Mouse (Mus musculus): Measurements from ENCODE around the gene Tmem231. TPM values are rescaled to one million over a fixed set of nuclear protein-coding genes. Genes with fewer than 3 reads are reported as not detected.
"Not testable (repeated sequence)": the region's sequence is repeated elsewhere in the genome, so short reads cannot be mapped to it uniquely, and the experiment has no call there.

The Tmem231 gene
- polyA plus RNA-seq, 1 experiment from 2014 or later, result 6.7 TPM

DNA sequence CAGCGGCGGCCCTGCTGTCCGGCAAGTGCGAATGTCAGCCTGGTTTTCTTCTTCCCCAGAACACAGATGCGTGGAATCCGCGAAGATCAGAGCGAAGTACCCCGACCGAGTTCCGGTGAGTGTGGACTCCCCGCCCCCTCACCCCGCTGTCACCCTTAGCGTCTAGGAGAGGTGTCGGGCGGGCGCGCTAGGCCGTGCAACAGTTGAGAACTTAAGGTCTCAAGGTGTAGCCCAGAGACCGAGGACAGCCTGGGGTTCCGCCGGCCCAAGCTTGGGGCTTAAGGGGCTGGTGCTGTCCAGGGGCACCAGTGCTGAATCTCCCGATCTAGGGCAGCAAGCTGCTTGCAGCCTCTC is 7.4 kb upstream of the Tmem231 start:
- DNase-seq (ENCODE audit: low spot score) (peak; percentile 49), ATAC-seq (replicated peaks; ENCODE audit: low FRiP score) (peak; percentile 19; the same call in 1 of the 2 replicates)
- WGBS, result under 1% methylated on average over 23 of the region's 23 CpGs
- peaks cover 8% of the 10 kb centered on the region; the same call in 1 of the 2 replicates for H3K36me3 ChIP-seq (ENCODE audit: control insufficient read depth, insufficient read depth, low read length)
- no peaks in the 10 kb centered on the region for H3K9me3 ChIP-seq (ENCODE audit: control insufficient read depth, low read length)
- peak overlapping the region; percentile 99 for H3K4me3 ChIP-seq (ENCODE audit: low read depth, low read length)
- H3K27ac ChIP-seq (ENCODE audit: low read depth, low read length), result peak overlapping the region; percentile 73; the same call in 1 of the 2 replicates
- H3K4me2 ChIP-seq, result peak overlapping the region; percentile 95
- peak overlapping the region; percentile 92 for H3K9ac ChIP-seq (ENCODE audit: low read depth, low read length)
- H3K4me1 ChIP-seq (replicated peaks; ENCODE audit: control insufficient read depth, insufficient read depth, low read length), result peaks cover 13% of the 10 kb centered on the region
- H3K27me3 ChIP-seq (replicated peaks; ENCODE audit: control insufficient read depth, insufficient read depth, low read length), result no peaks in the 10 kb centered on the region

DNA sequence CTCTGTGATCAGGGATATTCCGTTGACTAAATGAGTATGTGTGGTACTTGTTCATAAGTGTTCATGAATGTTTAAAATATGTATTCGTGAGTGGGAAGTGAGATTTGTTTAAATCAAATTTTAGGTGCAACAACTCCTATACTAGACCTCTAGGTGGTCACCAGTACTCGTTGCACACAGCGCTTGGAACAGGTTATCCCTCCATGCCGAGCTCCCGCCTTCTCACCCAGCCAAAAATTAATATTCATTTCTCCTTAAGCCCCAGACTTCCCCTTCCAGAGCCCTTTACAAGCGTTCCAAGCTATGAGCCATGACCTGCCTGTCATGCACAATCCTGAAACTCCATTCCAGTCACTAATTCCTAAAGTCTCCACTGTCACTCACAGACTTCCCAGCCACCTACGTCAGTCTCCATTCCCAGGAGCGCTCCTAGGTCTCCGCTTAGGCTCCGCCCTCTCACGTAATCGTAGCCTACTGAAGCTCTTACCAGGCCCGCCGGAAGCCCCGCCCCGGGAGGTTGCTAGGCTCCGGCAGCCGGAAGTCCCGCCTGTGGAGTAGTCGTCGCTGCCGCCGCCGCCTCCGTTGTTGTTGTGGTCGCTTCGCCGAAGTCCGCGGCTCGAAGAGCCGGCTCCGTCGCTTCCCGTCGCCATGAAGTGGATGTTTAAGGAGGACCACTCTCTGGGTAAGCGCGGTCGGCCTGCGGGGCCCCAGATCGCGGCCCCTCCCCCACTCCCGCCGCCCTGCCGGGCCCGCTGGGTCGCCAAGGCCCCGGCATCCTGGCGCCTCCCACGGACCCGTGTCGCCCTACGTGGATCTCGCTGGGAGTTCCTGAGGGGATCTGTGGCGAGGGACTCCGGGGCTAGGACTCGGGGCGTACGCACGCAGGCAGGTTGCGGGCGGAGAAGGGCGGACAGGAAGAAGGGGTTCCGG is 6.8 kb upstream of the Tmem231 start, which contains the start of gene Gabarapl2:
Gene Gabarapl2, plus strand, starts transcription at position 533 of the 930 bp plus-strand sequence.
- Histone ChIP-seq H3K4me3 (ENCODE audit: low read depth, low read length) (peak within 1 kb of the TSS; percentile 99), H3K4me2 (peak within 1 kb of the TSS; percentile 95), H3K27me3 (replicated peaks; ENCODE audit: control insufficient read depth, insufficient read depth, low read length) (no peaks in the 10 kb centered on the region), H3K9ac (ENCODE audit: low read depth, low read length) (peak within 1 kb of the TSS; percentile 92), H3K27ac (ENCODE audit: low read depth, low read length) (peak within 1 kb of the TSS; percentile 73), H3K4me1 (replicated peaks; ENCODE audit: control insufficient read depth, insufficient read depth, low read length) (peaks cover 13% of the 10 kb centered on the region), H3K36me3 (ENCODE audit: control insufficient read depth, insufficient read depth, low read length) (peaks cover 7% of the 10 kb centered on the region; the same call in 1 of the 2 replicates), H3K9me3 (ENCODE audit: control insufficient read depth, low read length) (no peaks in the 10 kb centered on the region)
- DNase-seq (ENCODE audit: low spot score), result peak; percentile 92
- ATAC-seq (replicated peaks; ENCODE audit: low FRiP score), result peak; percentile 95
- WGBS, result under 1% methylated on average over 65 of the region's 65 CpGs

GRCm38 (mm10) chr8:111939516-111940142 is 5.9 kb upstream of the Tmem231 start:
- Histone ChIP-seq H3K27me3 (replicated peaks; ENCODE audit: control insufficient read depth, insufficient read depth, low read length) (no peaks in the 10 kb centered on the region), H3K9me3 (ENCODE audit: control insufficient read depth, low read length) (no peaks in the 10 kb centered on the region), H3K4me3 (ENCODE audit: low read depth, low read length) (peak overlapping the region; percentile 99), H3K4me1 (replicated peaks; ENCODE audit: control insufficient read depth, insufficient read depth, low read length) (peaks cover 13% of the 10 kb centered on the region), H3K27ac (ENCODE audit: low read depth, low read length) (peak overlapping the region; percentile 73), H3K9ac (ENCODE audit: low read depth, low read length) (peak overlapping the region; percentile 92), H3K4me2 (peak overlapping the region; percentile 95), H3K36me3 (ENCODE audit: control insufficient read depth, insufficient read depth, low read length) (peaks cover 2% of the 10 kb centered on the region; the same call in 1 of the 2 replicates)
- ATAC-seq (replicated peaks; ENCODE audit: low FRiP score) (peak; percentile 82), DNase-seq (ENCODE audit: low spot score) (peak; percentile 61)
- 9% methylated on average over 10 of the region's 10 CpGs for WGBS

DNA sequence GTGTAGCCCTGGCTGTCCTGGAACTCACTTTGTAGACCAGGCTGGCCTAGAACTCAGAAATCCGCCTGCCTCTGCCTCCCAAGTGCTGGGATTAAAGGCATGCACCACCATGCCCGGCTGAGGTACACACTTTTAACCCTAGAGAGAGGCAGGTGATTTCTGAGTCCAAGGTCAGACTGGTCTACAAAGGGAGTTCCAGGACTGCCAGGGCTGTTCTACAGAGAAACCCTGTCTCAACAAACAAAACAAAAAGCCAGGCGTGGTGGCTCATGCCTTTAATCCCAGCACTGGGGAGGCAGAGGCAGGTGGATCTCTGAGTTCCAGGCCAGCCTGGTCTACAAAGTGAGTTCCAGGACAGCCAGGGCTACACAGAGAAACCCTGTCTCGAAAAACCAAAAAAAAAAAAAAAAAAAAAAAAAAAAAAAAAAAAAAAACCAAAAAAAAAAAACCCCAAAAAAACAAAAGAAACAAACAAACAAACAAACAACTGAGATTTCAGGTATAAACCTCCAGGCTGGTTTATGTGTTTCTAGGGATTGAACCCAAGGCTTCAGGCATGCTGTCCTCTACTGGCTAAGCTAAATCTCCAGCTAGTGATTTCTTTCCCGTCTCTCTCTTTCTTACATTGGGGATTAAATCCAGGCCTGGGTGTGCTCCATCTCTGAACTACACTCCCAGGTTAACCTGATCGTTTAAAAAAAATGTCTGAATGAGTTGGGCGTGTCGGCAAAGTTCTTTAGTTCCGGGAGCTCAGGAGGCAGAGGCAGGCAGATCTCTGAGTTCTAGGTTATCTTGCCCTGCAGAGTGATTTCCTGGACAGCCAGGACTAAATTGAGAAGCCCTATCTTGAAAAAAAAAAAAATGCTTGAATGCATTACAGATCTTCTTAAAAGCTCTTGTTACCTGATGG is 4.7 kb upstream of the Tmem231 start:
- not testable (repeated sequence) for H3K4me2 ChIP-seq; H3K27me3 ChIP-seq (replicated peaks; ENCODE audit: control insufficient read depth, insufficient read depth, low read length); H3K36me3 ChIP-seq (ENCODE audit: control insufficient read depth, insufficient read depth, low read length); H3K9ac ChIP-seq (ENCODE audit: low read depth, low read length); H3K27ac ChIP-seq (ENCODE audit: low read depth, low read length); H3K9me3 ChIP-seq (ENCODE audit: control insufficient read depth, low read length); ATAC-seq (replicated peaks; ENCODE audit: low FRiP score); DNase-seq (ENCODE audit: low spot score); H3K4me3 ChIP-seq (ENCODE audit: low read depth, low read length)
- peaks cover 13% of the 10 kb centered on the region for H3K4me1 ChIP-seq (replicated peaks; ENCODE audit: control insufficient read depth, insufficient read depth, low read length)
- WGBS, result 84% methylated on average over 8 of the region's 9 CpGs

DNA sequence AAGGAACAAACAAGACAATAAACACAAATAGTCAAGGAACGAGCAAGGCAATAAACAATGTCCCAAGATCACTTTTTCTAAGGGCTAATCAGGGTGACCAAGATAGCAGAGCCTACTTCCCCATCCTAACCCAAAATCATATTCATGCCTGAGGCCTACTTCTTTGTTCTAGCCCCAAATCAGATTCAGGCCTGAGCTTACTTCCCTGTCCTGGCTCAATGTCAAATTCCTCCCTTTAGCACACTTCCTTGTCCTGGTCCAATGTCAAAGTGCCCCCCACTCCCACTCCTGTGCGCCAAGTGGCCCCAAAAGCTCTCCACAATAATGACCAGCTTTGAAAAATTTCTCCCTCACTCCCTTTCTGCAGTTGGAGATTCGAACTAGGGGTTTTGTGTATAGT is 3.5 kb upstream of the Tmem231 start:
- Histone ChIP-seq H3K4me2 (no peak overlapping the region), H3K4me3 (ENCODE audit: low read depth, low read length) (no peak overlapping the region), H3K27me3 (replicated peaks; ENCODE audit: control insufficient read depth, insufficient read depth, low read length) (no peaks in the 10 kb centered on the region), H3K27ac (ENCODE audit: low read depth, low read length) (no peak overlapping the region), H3K9ac (ENCODE audit: low read depth, low read length) (no peak overlapping the region), H3K9me3 (ENCODE audit: control insufficient read depth, low read length) (no peaks in the 10 kb centered on the region), H3K36me3 (ENCODE audit: control insufficient read depth, insufficient read depth, low read length) (no peaks in the 10 kb centered on the region), H3K4me1 (replicated peaks; ENCODE audit: control insufficient read depth, insufficient read depth, low read length) (peaks cover 23% of the 10 kb centered on the region)
- 65% methylated on average over 3 of the region's 3 CpGs for WGBS
- DNase-seq (ENCODE audit: low spot score), result no peak
- no peak for ATAC-seq (replicated peaks; ENCODE audit: low FRiP score)

DNA sequence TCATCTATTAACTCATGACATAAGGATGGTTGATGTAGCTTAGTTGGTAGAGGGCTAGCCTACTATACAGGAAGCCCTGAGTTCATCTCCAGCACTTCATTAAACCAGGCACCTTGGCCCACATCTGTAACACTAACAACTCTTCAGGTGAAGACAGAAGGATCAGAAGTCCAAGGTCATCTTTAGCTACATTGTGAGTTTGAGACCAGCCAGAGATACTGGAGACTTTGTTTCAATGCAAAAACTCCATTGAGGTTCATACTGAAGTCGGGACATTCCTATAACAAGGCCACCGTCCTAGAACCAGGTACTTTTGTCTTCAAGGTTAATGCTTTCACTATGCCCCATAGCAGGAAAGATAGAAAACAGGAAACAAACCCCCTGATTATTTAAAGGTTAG is 520 bp upstream of the Tmem231 start:
- ATAC-seq (replicated peaks; ENCODE audit: low FRiP score) (no peak), DNase-seq (ENCODE audit: low spot score) (no peak)
- WGBS, result 83% methylated on average over 2 of the region's 2 CpGs
- Histone ChIP-seq H3K4me3 (ENCODE audit: low read depth, low read length) (no peak overlapping the region), H3K4me1 (replicated peaks; ENCODE audit: control insufficient read depth, insufficient read depth, low read length) (peaks cover 17% of the 10 kb centered on the region), H3K9me3 (ENCODE audit: control insufficient read depth, low read length) (no peaks in the 10 kb centered on the region), H3K4me2 (peak overlapping the region; percentile 98; the same call in 1 of the 2 replicates), H3K27me3 (replicated peaks; ENCODE audit: control insufficient read depth, insufficient read depth, low read length) (no peaks in the 10 kb centered on the region), H3K9ac (ENCODE audit: low read depth, low read length) (no peak overlapping the region), H3K36me3 (ENCODE audit: control insufficient read depth, insufficient read depth, low read length) (no peaks in the 10 kb centered on the region), H3K27ac (ENCODE audit: low read depth, low read length) (no peak overlapping the region)

DNA sequence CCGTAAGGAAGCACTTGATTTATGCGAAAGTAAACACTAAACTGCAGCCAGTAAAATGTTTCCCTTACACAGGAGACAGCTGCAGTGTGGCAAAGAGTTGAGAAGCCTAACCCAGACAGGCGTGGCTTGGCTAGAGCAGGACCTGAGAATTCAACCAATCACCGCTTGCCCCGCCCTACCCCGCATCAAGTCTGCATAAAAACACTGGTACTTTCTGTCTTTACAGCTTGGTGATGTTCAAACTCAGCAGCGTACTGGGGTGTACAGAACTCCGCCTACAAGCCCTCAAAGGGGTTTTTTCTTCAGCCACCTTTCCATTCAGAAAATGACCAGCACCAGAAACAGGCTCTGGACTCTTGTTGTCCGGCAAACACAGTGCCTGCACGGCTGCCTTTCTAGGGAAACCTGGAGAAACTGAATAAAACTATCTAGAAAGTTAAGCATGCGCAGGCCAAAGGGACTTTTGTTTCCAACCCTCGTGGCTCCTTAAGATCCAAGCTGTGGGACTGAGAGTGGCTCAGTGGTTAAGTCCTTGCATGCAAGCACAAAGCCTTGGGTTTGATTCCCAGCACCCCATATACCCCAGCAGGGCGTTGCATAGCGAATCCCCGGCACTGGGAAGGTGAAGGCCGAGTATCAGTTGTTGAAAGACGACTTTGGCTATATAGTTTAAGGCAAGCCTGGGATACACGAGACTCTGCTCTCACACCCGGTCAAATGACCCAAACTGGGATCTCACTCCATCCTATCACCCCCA is 923 bp downstream of the Tmem231 start:
- Histone ChIP-seq H3K36me3 (ENCODE audit: control insufficient read depth, insufficient read depth, low read length) (no peaks in the 10 kb centered on the region), H3K27ac (ENCODE audit: low read depth, low read length) (peak overlapping the region; percentile 54), H3K4me1 (replicated peaks; ENCODE audit: control insufficient read depth, insufficient read depth, low read length) (peaks cover 17% of the 10 kb centered on the region), H3K27me3 (replicated peaks; ENCODE audit: control insufficient read depth, insufficient read depth, low read length) (no peaks in the 10 kb centered on the region), H3K9me3 (ENCODE audit: control insufficient read depth, low read length) (no peaks in the 10 kb centered on the region), H3K4me3 (ENCODE audit: low read depth, low read length) (peak overlapping the region; percentile 78), H3K9ac (ENCODE audit: low read depth, low read length) (peak overlapping the region; percentile 74), H3K4me2 (peak overlapping the region; percentile 98)
- ATAC-seq (replicated peaks; ENCODE audit: low FRiP score) (peak; percentile 46), DNase-seq (ENCODE audit: low spot score) (peak; percentile 51)
- 38% methylated on average over 19 of the region's 19 CpGs for WGBS

Data from liver, embryonic 11.5 days (tissue).